Mouse (Mus musculus): ENCODE results near the gene Tmprss15.

Tmprss15 gene

DNA sequence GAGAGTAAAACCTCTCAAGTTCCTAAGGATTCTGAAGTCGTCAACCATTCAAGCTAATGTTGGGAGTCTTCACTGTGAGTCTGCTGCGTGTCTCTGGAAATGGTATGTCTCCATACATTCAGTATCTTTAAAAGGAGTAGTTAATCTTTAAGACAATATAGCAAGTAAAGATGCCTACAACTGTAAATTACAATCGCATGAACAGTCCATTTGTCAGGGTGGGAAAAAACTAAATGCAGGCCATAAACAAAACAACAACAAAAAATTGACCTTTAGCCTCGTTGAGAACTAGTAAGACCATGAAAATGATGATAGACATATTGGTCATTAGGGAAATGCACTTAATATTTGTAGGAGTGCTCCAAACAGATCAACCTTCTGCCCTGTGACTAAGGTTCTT, at the start of gene Tmprss15:
TSS of gene Tmprss15 (minus strand) at position 101 of the 400 bp plus-strand sequence.
- no peak for ATAC-seq (ENCODE audit: low TSS enrichment)

DNA sequence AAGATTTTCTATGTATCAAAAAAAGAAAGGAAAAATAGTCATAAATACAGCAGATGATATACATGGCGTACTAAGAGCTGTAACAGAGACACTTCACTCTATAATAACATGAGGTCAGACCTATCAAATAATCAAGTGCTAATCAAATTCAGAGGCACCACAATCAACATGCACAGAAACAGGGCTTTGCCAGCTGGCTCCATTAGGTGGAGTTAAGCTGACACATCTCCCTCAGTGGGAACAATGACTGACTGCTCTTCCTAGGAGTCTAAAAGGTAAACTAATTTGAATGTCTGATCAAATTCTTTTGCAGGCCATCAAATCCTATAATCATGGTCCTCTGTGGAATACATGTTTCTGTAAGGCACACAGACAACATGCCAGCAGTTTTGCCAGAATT, 24.0 kb upstream of the Tmprss15 start:
- ATAC-seq (ENCODE audit: low TSS enrichment) = no peak

DNA sequence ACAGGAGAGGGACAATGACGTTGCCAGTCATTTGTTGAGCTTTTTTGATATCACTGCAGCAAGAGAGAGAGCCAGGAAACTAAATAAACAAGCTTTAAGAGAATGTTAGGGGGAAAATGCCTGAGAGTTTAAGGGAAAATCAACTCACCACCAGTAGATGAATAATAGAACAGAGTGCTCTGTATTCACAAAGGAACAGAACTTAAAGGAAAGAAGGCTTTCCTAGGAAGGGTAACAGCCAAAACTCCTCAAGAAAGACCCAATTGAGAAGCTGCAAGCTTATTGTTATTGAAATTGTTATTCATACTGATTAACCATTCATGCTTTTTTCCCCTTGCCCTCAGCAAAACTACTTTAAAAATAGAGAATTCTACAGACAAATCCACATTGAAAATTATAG, 18.6 kb upstream of the Tmprss15 start:
- 0 out of 2 replicates have a peak, but pooled peaks have one; percentile 4 for ATAC-seq (ENCODE audit: low TSS enrichment)

DNA sequence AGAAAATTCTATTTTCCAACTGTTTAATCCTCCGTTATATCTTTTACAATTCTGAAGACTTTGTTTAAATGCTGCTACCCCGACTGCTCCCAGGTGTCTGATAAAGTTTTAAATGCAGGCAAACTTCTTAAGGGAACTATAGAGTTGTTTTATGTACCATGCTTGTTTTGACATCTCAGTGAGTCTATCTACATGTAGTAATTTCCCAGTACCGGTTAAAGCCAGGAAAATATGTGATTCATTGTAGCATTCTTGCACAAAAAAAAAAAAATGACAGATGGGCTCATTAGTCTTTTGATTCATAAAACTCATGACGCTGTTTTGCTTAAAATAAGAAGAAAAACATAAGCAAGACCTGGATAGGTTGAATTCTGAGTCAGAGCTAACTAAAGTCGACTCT, 18.1 kb upstream of the Tmprss15 start:
- peak; percentile 31; the same call in 1 of the 2 replicates for ATAC-seq (ENCODE audit: low TSS enrichment)

DNA sequence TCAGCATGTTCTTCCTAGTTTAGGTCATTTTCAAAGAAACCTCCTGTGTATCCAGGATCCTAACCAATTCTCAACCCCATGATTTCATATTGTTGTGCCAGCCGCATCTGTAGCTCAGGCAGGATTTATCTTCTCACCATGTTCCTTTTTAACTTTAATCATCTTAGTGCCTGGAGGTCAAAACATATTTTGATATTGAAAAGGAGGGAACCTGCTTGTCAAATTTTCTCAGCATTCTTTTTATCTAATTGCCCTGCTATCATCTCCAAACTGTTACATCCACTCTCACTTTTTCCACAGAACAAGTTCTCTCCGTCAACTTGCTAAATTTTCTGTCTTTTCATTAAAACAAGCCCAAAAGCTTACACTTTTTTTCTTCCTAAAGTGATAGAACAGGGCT, 9.4 kb upstream of the Tmprss15 start:
- no peak for ATAC-seq (ENCODE audit: low TSS enrichment)

DNA sequence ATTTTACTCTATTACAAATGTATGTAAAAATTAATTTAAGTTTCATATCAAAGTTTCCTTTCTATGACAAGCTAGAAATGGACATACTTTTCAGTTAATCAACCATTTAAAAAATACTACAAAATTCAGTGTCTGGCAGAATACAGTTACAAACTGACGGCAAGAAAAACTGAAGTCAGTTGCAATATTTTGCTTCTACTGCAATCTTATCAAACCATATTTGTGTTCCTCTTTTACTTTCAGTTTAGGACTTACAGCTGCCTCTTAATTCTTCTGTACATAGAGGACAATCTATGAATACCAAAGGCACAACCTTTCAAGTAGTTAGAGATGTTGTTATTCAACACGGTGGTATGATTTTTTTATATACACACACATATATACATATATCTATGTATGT, 7.4 kb upstream of the Tmprss15 start:
- no peak for ATAC-seq (ENCODE audit: low TSS enrichment)

DNA sequence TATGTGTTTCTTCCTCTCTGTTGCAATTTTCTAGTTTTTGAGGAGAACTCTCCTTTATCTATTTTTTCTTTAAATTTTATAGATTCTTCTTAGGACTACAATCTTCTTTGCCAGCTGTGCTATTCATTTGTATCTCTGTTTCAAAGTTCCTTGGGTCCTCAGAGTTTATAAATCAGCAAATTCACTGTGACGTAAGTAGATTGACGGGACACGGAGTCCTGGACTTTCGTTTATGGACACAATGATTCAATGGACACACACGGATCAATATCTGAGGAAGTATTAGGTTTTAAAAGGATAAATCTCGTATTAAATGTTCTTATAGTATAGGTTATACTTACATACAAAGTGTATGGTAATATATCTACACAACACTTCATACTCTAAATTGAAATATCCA, 4.3 kb downstream of the Tmprss15 start:
- no peak for ATAC-seq (ENCODE audit: low TSS enrichment)

DNA sequence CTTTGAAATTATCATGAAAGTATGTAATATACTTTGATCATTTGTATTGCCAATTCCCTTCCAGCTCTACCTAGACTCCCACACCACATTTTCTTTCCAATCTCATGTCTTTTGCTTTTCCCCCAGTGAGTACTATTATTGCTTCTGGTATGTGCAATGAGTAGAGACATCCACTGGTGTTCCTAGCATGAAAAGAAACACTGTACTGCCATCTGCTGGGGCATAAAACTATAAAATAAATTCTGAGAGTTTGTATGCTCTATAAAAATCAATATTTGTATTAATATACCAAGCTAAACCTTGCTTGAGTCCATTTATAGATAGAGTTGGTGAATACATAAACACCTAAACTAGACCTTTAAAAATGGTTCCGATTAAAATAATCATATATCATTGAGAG, 27.0 kb downstream of the Tmprss15 start:
- ATAC-seq (ENCODE audit: low TSS enrichment) = no peak

DNA sequence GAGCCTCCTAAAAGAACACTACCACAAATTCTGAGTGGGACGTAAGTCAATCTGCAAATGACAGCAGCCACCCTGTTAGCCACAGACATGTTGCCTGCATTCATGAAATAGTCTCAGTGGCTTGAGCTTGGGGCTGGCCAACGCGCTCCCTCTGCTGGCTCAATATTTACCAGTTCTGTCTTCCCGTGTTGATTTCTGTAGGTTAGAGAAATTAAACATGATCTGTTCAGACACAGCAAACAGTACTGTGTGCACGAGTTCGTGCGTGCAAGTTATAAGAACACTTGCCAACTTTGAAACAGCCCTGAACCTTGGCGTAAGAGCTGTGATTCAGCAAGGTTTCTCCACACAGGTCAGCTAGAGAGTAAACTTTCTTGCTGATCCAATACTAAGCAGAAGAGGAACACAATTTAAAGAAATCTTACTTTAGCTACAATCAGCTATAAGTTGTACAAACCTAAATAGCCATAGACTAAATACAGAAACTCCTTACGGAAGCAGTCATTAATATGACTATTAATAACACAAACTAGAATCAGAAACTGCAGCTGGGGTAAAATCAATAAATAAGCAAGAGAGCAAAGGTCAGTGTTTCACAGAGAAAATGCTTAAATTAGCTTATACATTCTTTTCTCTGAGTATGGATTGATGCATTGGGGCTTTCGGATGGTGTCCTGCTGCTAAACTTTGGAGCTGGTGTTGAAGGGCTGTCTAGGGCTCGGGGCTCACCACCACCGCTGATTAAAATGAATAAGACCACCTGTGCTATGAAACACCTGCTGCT, 31.9 kb downstream of the Tmprss15 start:
- ATAC-seq (ENCODE audit: low TSS enrichment) = peak; percentile 94

DNA sequence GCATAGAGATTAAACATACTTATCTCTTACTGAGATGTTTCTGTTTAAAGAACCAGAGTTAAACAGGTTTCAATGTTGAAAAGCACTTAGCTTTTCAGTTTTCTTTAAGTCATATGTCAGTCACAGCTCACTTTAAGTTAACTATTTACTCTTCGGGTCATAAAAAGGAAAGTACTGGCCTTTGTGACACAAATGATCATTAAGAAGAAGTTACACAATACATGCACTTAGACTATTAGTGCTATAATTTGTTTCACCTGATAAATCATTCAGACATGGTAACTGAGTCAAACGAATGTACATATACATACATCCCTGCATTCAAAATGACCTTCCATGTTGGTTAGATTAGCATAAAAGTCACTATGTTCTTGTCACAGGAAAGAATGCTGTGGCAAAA, 58.3 kb downstream of the Tmprss15 start:
- ATAC-seq (ENCODE audit: low TSS enrichment) = no peak

DNA sequence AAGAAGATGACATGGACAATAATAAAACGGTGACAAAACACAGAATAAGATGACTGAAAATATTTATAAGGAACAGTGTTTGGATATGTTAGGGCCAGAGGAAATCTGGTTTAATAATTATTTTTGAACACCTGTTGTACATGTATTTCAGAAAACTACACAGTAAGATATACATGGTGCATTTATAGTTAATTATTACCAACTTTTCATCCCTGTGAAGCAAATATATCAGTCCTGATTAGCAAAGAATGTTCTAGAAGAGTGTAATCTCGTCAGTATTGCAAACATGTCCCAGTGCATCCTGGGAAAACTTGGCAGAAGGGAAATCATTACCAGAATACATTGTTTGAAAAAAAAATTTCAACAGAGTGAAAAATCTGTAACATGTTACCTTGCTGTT, 88.1 kb downstream of the Tmprss15 start:
- no peak for ATAC-seq (ENCODE audit: low TSS enrichment)

DNA sequence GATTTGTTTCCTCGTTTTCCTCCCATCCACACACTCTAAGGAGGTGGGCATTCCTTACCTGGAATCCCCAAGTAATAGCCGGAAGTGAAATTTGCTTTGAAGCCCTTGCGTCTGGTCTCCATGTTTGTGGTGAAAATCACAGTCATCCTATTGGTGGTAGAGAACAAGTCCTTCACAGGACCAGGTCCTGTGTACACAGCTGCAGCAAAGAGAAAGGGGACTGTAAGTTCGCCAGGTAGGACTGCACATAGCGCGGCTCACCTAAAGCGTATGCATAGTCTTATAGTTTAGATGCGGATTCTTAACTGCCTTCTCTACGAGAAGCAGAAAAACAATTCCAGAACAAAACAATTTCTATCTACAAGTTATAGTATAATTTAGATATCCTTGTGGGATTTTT, 89.2 kb downstream of the Tmprss15 start:
- no peak for ATAC-seq (ENCODE audit: low TSS enrichment)

DNA sequence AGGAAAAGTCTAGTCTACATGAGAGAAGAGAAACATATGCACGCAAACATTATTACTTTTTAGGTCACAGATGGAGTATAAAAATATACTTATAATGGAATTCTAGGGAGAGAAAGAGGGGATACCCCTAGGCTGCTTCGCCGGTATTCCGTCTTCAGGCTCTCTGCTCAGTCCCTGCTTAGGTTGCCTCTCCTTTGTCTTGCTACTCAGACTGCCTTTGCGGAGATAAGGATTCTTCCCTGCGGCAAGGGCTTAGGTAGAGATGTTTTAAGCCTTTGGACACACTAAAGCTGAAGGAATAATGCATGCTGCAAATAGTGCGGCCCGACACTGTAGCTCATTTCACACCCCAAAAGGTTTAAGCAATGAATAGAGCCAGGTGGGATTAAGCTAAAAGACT, 114.5 kb downstream of the Tmprss15 start:
- no peak for ATAC-seq (ENCODE audit: low TSS enrichment)

DNA sequence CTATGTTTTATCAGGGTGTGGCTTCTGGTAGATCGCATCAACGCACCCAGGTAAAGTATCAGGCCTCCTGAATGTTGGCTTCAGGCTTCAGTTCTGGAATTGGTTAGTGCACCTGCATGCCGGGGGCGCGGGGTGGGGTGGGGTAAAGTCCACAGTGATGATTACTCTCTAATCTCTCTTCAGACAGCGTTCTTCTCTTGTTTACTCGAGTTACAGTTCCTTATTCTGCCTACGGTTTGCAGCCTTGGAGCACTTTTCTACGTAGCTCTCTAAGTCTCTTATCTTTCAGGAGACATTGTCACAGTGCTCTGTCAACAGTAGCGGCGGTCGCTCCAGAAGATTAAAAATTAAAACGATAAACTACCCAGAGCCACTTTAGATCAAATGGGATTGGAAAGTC, 116.8 kb downstream of the Tmprss15 start:
- ATAC-seq (ENCODE audit: low TSS enrichment) = no peak

DNA sequence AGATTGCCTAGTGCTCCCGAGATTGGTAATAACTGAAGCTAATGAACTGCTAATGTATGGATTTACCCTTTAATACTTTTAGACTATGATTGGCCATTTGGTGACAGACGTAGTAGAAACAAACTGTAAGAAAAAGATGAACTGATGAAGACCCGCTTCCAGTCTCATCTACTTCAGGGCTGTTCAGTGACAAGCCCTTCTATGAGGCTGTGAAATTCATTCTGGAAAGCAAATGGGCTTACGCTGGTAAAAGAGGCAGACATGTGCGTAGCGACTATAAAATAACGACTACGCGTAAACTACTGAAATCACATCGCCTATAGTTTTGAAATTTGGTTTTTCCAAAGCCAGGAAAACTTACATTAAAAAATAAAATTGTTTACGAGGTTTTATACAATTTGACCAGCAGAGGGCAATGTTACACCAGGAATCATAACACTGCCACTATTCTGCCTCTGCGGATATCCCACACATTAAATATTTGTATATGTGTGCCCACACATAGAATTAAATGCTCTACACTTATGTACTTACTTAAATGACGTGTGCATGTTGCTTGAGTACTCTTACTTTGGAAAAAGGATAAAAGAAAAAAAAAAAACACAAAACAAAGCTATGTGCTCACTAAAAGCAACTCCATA, 121.7 kb downstream of the Tmprss15 start:
- ATAC-seq (ENCODE audit: low TSS enrichment) = peak; percentile 62; the same call in 1 of the 2 replicates

DNA sequence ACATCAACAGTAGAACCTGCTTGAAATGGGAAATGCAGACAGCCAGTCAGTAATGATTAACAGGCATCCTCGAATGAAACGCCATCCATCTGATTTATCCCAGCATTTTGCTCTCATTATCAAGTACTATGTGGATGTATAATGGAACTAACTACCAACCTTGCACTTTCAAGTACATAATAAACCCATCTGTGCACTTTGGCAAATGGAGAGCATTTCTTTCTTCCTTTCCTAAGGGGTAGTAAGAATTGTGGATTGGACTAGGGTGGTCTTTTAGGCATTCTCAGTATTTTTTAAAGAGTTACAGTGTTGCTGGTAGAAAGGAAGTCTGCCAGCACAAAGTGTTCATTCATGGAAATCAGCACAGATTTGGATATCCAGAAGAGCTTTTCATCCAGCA, 133.5 kb downstream of the Tmprss15 start:
- no peak for ATAC-seq (ENCODE audit: low TSS enrichment)

DNA sequence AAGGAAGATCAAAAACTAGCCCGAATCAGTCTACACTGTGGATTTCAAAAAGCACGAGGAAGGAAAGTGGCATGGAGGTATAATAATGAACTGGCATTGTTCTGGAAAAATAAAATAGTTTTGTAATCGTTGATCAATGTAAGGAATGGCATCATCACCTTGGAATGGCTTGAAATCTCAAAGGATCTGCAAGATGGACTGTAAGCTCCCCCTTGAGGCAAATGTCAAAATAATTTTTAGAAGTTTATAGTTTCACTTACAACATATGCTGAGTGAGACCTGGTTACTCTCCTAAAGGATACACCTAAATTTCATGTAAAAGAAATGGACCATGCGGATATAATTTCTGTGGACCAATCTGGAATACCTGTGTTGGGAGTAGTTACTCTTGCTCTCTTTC, 140.5 kb downstream of the Tmprss15 start:
- ATAC-seq (ENCODE audit: low TSS enrichment) = peak; percentile 92

DNA sequence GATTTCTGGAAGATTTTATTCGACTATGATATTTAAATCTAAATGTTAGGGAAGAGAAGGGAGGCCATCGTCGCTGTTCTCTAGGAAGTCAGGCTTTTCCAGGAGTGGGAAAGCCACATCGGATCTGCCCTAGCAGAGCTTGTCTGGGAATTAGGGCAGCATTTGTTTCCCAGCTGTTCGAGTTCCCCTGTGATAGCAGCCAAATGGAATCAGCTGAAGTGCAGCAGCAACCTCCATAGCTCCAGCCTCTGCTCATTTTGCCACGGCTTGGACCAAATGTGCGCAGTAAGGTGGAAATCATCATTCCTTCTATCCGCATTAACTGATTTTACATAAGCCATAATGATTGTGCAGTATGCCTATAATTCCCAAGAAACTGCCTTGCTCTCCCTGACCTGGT, 153.1 kb downstream of the Tmprss15 start:
- ATAC-seq (ENCODE audit: low TSS enrichment) = no peak

DNA sequence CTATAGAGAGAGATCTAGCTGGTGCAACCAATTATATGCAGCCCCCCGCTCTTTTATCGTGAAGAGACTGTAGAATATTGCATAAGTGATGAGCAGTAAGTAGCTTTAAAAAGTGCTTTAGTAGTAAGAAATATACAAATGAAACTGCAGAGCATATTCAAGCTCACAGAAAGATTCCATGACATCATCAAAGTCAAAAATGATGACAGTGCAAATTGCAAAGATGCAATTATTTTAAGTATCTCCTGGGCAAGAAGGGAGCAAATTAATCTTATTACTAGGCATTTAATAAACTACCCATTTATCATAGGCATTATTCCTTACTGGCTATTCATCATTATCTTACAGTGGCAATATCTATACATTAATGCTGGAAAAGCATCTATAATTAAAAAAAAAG, 156.6 kb downstream of the Tmprss15 start:
- no peak for ATAC-seq (ENCODE audit: low TSS enrichment)

DNA sequence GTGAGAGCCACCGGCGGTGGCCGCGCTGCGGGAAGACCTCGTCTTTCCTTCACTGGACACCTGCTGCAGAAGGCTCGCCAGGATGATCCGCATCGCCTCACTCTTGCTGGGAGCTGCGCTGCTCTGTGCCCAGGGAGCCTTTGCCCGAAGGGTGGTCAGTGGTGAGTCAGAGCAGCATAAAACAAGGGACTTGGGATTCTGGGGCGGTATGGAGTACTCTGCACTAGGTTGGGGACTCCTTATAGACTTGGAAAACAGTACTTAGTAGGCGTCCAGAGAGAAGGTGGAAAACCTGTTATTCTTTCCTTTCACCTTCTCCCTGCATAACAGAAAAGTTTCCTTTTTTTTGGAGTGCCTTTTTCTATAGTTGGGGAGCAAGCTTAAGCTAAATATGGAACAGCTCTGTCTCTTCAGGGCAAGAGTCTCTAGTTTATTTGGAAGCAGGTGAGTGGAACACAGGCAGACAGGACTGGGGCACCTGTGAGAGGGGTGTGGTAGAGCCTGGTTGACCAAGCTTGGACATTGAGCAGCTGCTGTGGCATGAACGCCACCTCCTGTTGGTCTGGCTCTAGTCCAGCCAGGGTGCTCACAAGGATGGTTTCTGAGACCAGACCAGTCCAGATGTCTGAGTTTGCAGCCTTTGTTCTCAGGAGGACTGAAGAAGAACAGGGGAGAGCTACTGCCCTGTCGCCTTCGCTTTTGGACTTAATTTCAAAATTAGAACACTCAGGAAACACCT, 159.4 kb downstream of the Tmprss15 start:
- no peak; the same call in 1 of the 2 replicates for ATAC-seq (ENCODE audit: low TSS enrichment)

DNA sequence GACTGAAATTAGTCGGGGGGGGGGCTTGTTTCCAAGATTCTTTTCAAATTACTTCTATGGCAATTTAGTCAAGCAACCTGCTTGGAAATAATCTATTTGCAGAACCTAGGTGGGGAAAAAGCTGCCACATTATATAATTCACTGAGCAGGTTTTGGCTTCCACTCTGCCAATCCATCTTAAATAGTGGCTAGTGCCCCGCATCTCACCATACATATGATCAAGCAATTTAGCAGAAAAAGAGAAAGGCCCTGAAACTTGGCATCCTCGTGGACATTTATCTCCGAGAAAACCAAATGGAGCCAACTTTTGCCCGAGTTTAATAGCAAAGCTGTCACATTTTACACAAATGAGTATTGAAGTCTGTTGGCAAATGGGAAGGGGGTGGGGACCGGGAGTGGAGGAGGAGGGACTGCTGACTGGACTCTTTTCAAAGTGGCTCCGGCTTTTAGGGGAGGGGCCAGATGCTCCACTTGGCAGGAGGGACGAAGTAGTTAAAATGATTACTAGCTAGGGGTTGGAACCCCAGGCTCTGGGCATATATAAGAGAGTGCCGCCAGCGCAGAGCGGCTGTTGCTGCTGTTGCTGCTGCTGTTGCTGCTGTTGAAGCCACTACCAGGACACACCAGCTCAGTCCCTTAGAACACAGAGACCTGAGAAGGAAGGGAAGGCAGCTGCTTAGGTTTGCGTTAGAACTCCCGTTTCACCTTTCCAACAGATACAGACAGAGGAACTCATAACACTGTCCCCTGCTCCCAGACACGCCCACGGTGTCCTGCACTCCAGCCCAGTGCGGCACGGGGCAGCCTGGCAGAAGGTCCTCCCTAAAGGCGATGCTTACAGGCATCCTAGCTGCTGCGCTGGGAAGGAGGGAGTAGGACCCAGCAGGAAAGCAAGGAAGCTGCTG, 160.3 kb downstream of the Tmprss15 start, which contains the start of gene Chodl:
TSS of gene Chodl (plus strand) at position 567 of the 905 bp plus-strand sequence.
- ATAC-seq (ENCODE audit: low TSS enrichment) = peak; percentile 86

DNA sequence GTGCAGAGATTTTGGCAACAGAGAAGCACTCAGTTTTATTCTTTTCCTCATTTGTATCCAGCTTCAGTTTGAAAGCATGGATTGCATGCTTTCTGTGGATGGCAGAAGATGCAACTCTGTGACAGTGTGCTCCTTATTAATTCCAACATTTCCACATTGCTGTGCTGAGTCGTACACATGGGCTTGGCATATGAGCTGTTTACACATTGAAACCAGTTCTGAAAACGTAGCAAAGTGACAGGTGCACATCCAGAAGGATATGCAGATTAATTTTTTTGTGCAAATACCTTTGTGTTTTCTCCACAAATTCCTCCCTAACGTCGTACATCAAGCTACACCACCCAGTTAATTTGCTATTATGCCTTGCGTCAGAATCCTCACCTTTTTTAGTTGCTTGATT, 168.3 kb downstream of the Tmprss15 start:
- ATAC-seq (ENCODE audit: low TSS enrichment) = no peak

All from frontal cortex, adult (tissue).